Mouse (Mus musculus): ENCODE data around the gene Bckdk. TPM values are rescaled to one million over a fixed set of nuclear protein-coding genes. Genes with fewer than 3 reads are reported as not detected.
"Not testable (repeated sequence)": the region's sequence is repeated elsewhere in the genome, so short reads cannot be mapped to it uniquely, and the experiment has no call there.

The Bckdk gene
- total RNA-seq, 2 experiments from 2014 or later, result 103 to 113 TPM

DNA sequence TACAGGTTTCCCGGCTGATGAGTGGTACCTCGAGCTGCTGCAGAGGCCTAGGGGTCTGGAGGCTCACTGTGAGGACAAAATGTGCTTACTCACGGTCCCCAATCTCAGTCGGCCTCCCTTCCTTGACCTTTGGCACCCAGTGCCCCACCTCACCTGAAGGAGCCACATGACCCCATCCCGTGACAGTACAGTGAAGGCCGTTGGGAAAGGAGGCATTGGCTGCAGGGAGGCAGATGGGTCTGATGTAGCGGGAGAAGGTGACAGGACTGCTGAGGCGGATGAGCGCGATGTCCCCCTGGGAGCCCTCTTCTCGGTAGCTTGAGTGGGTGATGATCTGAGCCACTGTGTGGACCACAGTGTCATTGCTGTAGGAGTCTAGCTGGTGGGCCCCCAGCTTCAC is 23.0 kb downstream of the Bckdk start:
- no peak for DNase-seq
- intact Hi-C loops (cut with DNase I; ENCODE audit: low total_unique reads), result no loop called here

DNA sequence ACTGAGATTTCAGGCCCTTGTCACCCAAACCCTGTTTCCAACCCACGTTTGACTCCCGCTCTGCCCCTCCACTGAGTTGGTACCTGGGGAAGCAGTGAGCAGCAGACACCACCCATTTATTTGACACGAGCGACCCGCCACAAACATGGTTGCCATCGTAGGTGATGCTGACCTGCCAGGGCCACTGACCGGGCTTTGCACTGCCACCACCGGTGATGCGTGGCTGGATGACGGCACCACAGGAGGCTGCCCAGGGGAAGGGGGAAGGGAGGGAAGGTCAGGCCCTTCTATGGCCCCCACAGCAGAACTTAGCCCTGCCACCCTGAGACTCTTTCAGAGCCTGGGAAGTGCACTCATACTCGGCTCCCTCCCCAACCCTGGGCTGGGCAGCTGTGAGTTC is 23.8 kb downstream of the Bckdk start:
- no peak for DNase-seq
- intact Hi-C loops (cut with DNase I; ENCODE audit: low total_unique reads), result no loop called here

DNA sequence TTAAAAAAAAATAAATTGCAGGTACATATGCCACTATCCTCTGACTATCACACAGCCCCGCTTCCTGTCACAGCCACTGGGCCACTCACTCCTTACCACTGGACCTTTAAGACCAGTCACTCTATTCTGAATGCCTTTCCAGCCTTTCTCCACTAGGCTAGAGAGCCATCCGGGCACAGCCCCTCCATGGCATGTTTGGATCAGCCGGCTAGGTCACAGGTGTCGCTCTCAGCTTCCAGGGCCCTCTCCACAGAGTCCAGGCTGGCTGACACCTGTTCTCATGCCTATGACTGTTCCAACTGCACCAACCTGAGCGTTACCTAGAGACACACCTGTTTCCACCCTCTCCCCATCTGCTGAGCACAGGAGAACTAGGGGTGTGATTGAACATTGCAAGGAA is 24.7 kb downstream of the Bckdk start:
- intact Hi-C loops (cut with DNase I; ENCODE audit: low total_unique reads), result no loop called here
- no peak for DNase-seq

DNA sequence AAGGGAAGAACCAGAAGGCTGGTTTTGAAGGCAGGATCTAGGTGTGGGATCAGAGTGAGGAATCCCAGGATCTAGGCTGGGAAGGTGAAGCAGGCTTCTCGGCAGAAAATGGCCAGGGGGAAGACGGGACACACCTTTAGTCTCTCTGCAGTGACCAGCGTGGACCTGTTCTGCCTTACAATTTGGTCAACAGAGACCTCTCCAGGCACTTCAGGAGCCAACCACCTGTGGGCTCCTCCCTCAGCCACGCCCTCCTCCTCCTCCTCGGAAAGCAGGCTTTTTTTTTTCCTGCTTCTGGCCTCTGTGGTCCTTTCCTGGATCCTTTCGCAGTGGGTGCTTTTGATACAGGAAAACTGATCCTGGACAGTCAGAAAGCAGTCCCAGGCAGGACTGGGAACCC is 26.0 kb downstream of the Bckdk start, which contains the start of gene Prss8:
Gene Prss8, minus strand, starts transcription at position 182 of the 400 bp plus-strand sequence.
- intact Hi-C loops (cut with DNase I; ENCODE audit: low total_unique reads), result no loop called here
- DNase-seq, result no peak

DNA sequence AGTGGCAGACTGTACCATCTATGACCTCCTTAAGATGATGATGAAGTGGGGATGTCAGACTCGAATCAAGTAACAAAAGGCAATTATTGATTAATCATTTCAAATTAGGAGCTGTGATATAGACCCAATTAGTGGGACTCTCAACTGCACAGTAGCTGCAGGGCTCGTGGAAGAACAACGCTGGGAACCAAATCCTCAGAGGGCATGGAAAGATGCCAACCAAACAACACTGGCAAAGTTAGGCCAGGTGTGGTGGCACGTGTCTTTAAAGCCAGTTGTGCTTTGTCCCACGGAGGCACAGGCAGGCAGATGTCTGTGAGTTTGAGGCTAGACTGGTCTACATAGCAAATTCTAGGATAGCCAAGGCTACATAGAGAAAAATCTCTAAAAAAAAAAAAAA is 26.8 kb downstream of the Bckdk start:
- intact Hi-C loops (cut with DNase I; ENCODE audit: low total_unique reads), result no loop called here
- DNase-seq, result no peak

DNA sequence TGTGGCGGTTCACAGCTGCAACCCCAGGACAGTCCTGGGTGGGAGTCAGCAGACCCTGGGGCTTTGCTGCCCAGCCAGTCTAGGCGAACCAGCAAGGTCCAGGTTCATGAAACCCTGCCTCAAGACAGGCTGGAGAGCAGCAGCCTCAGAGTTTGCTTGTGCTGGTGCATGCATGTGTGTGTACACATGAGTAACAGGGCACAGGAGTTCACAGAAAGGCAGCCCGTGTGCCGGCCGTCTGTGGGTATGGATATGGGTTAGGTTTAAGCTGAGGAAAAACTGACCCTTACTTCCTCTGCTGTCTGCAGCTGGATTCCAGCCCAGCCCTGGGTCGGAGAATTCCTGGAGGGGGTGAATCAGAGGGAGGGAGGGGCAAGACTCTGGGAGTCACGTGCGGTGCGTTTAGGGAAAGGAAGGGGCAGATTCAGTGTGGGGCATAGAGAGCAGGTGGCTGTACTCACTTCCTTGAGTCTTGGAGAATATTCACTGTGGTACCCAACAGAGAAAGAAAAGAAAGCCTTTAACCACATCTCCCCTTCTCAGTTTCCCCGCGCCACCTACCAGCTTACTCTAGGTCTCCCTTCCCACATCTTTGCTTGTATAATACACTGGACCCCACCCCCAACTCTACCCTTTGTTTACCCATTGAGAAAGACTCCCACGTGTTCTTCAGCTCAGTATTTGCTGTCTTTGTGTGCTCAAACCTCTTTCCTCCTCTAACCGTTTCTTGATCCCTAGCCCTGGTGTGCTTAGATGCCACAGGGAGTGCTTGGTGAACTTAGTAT is 27.7 kb downstream of the Bckdk start:
- no peak for DNase-seq
- intact Hi-C loops (cut with DNase I; ENCODE audit: low total_unique reads), result no loop called here

DNA sequence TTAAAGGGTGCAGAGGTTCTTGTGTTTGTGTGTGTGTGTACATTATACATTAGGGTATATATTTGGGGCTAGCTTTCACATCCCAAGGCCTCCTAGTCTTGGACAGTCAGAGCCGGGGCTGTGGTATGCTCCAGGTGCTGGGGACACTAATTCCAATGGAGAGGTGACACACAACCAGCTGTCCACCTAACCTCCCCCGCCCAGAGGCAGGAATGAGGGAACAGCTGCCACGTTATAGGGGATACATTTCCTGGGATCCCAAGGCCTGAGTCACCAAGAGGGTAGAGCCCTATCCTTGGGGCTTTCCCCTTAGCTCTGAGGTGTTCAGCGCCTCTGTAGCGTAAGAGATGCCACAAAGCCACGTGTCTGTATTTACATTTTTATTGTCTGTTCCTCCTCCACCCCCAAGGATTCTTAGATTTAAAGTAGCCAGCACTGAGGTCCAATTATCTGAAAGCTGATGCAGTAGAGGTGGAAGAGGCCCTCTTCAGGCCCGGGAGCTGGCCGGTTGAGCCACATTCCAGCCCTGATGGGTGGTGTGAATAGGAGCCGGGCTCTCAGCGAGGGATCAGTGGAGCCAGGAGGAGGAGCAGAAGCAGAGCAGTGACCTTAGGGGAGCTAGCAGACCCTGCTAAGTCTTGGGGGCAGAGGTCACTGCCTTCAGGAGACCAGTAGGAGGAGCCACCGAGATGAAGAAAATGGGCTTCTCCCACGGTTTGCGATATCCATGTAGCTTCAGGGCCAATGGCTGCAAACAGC is 28.6 kb downstream of the Bckdk start:
- DNase-seq, result no peak
- intact Hi-C loops (cut with DNase I; ENCODE audit: low total_unique reads), result no loop called here

DNA sequence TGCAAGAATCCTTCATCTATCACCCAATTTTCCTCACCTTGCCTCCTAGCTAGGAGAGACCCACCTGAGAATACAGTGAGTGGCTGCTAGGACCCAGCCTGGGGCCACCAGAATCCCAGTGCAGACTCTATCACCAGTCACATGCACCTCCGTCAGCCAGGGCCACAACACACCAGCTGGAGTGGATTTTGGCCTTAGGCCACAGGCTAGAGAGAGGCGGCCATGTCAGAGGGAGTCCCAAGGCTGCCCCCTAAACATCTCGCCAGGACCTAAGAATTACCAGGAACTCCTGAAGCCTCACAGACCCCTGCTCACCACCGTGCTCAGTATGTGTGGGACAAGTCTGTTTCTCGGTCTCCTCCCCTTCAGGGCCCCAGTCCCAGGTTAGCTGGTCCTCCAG is 30.2 kb downstream of the Bckdk start:
- no peak for DNase-seq
- intact Hi-C loops (cut with DNase I; ENCODE audit: low total_unique reads), result no loop called here

DNA sequence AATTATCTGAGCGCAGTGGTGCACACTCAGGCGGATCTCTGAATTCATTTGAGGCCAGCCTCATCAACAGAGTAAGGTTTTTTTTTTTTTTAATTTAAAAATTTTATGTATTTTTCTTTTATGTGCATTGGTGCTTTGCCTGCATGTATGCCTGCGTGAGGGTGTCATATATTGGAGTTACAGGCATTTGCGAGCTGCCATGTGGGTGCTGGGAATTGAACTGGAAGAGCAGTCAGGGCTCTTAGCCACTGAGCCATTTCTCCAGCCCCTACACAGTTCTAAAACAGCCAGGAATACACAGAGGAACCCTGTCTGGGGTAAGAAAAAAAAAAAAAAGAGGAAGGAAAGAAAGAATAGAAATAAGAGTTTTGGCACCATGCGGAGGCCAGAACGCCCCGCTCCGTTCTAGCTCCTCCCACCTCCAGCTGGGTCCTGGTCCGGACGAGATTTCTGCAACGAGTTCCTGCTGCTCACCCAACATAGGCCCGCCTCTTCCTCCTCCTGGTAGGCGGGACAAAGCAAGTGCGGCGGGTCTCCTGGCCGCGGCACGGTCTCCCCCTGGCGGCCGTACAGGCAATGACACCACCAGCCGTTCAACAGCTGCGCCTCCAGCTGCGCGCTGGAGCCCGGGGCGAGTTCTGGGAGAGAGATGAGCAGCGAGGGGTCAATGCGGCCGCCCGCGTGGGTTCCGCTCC is 31.3 kb downstream of the Bckdk start:
- intact Hi-C loops (cut with DNase I; ENCODE audit: low total_unique reads), result loop anchor here (5.0 kb wide), 1 partner anchor 138 kb away; no protein-coding TSS in a partner anchor

DNA sequence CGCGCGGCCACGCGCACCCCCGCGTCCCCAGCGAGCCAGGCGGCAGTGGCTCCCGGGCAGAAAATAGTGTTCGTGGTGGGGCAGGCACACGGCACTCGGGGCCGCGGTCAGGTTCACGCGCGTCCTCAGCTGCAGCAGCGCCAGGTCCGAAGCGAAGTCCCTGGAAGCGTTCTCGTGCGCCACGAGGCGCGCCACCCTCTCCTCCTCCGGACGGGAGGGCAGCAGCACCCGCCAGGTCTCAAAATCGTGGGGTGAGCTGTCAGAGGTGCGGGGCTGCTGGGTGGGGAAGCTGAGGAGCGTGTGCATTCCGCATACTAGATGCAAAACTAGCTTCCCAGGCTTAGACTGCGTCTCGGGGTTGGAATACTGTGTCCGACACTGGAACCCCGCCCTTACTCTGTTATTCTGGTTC is 31.9 kb downstream of the Bckdk start:
- intact Hi-C loops (cut with DNase I; ENCODE audit: low total_unique reads), result loop anchor here (5.0 kb wide), 1 partner anchor 138 kb away; no protein-coding TSS in a partner anchor
- no peak for DNase-seq

More for the DNA sequence above, 31.3 kb downstream of the Bckdk start:
- DNase-seq, result peak; percentile 95

DNA sequence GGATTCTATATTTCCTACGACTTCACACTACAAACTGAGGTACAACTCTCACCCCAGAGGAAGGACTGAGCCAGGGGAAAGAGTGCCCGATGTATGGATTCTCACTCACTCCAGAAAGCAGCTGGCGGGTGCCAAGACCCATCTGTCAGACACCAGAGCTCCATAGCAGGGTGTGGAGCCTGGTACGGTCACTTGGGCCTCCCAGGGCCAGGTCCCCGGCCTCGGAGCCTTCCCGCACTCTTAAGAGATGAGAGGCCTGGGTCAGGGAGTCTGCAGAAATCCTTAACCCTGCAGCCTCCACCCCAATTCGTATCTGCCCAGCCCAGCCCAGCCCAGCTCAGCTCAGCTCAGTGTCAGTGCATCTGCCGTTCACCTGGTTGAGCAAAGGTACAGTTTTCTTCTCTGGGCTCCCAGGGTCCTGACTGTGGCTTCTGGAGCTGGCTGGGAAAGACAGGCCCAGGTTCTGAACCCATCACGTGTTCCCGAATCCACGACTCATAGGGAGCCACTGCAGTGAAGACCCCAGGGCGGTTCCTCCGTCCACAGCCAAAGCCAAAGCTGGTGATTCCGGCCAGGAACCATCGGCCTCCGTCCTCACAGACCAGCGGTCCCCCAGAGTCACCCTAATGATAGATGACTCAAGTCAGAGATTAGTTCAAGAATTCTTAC is 32.5 kb downstream of the Bckdk start:
- intact Hi-C loops (cut with DNase I; ENCODE audit: low total_unique reads), result loop anchor here (5.0 kb wide), 1 partner anchor 139 kb away; no protein-coding TSS in a partner anchor
- DNase-seq, result no peak

DNA sequence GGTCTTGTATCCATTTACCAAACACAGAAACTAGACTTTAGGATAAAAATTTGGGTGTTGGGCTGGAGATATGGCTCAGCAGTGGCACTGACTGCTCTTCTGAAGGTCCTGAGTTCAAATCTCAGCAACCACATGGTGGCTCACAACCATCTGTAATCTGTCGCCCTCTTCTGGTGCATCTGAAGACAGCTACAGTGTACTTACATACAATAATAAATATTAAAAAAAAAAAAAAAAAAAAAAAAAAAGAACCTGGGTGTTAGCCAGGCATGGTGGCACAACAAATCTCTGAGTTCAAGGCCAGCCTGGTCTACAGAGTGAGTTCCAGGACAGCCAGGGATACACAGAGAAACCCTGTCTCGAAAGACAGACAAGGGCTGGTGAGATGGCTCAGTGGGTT is 38.2 kb downstream of the Bckdk start:
- DNase-seq; intact Hi-C loops (cut with DNase I; ENCODE audit: low total_unique reads): not testable (repeated sequence)

DNA sequence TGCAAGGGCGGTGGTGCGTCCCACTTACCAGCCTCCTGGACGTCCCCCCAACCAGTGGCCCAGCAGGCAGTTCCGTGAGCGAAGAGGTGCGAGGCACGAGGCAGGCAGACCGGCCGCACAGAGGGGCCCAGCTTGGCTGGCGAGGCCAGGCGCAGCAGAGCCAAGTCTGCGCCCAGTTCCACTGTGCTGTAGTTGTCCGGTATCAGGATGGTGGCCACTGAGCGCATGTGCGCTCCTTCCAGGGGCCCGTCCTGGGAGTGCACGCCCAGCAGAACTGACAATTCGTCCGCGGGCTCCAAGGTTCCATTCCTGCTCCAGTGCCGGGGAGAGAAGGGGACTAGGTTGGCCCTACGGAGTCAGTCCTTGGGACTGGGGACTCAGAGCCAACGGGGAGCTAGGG is 40.7 kb downstream of the Bckdk start:
- peak; percentile 22 for DNase-seq
- intact Hi-C loops (cut with DNase I; ENCODE audit: low total_unique reads), result no loop called here

DNA sequence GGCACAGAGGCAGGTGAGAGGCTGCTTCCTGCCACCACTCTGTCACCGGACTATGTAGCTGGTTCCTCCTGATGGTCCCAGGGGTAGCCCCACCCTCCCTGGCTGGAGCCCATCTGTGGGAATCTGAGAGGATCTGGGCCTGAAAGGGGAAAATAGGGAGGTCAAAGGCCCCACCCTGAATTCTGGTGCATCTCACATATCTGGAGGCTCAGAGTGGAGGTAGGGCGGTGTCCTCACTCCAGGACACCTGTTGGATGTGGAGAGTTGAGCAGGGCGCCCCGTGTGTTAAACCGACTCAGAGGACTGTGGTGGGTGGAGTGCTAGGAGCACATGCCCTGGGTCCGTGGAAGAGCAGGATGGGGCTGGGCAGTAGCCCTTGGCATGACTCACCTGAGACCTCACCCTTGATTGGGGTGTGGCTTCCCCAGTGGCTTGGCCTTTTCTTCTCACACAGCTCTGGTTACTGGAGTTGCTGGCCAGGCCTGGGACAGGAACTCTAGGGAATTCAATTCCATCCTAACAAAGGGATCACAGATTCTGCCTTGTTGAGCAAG is 42.7 kb downstream of the Bckdk start, which contains the start of gene Prss36:
Gene Prss36, minus strand, starts transcription at position 256 of the 554 bp plus-strand sequence.
- intact Hi-C loops (cut with DNase I; ENCODE audit: low total_unique reads), result no loop called here
- DNase-seq, result no peak

DNA sequence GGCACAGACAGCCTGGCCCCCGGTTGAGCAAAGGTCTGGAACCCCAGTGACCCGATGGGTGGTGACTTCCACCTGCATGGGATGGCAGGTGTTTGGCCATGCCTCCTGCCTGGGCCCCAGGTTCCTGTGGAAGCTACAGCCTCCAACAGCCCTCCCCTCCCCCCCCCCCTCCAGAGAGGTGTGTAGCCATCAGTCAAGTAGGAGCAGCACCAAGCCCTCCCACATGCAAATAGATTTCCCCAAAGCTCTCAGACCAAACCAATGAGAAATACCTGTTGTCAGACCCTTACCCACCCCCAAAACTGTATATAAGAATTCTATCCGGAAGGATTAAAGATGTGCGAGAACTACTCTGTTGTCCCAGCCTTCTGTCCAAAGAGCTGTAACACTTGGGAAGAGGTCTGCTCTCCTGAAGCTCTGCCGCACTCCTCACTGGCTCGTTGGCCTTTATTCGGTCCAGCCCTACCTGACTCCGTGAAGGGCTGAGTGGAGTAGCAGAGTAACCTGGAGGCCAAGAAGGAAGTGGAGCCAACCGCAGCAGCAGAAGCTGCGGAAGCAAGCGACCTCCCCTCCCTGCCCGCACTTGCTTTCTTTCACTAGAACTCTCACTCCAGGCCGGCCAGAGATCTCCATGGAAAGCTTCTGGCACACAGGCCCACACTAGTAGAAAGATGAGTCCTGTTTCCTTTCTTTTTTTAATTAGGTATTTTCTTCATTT is 49.1 kb downstream of the Bckdk start:
- intact Hi-C loops (cut with DNase I; ENCODE audit: low total_unique reads), result no loop called here

DNA sequence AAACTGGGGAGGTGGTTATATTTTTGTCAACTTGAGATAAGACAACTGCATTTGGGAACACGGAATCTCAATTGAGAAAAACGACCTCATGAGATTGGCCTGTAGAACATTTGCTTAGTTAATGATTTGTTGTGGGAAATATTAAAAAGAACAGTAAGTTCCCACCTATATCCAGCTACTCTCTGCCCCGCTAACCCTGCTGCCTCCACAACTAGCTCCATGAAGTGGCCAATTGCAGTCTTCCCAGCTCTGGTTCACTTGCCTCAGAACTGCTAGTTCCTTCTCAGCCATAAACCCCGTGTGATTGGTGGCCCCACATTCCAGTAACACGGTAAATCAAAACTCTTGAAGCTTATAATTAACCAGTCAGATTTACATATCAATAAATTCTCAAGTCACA is 55.5 kb downstream of the Bckdk start:
- DNase-seq, result no peak
- intact Hi-C loops (cut with DNase I; ENCODE audit: low total_unique reads), result no loop called here

More for the DNA sequence above, 49.1 kb downstream of the Bckdk start:
- DNase-seq, result no peak
